Mouse (Mus musculus) liver, embryonic 12.5 days (tissue): ENCODE data around the gene Tmem274. TPM values are rescaled to one million over a fixed set of nuclear protein-coding genes. Genes with fewer than 3 reads are reported as not detected.
A peak's percentile ranks its signal among the peaks of the same experiment; 100 is the strongest.
"Not testable (repeated sequence)": the region's sequence is repeated elsewhere in the genome, so short reads cannot be mapped to it uniquely, and the experiment has no call there.

Source experiments
- ATAC-seq: fragments of 200-750 bp; cut with Nextera tagmentation; 2 replicates; pipeline ENCODE4 v1.8.0; 2017; ENCODE audit warnings: moderate number of reproducible peaks, mild to moderate bottlenecking, moderate library complexity
- H3K27ac ChIP-seq: fragments of 300-500 bp; sonication (generic); 2 replicates; pipeline ENCODE4 v1.5.1; 2016; ENCODE audit warnings: mild to moderate bottlenecking
- H3K27me3 ChIP-seq: fragments of 300-500 bp; sonication (generic); replicated peaks from 2 replicates; pipeline ENCODE4 v1.6.1; 2016; ENCODE audit warnings: mild to moderate bottlenecking, moderate library complexity
- H3K36me3 ChIP-seq: fragments of 300-500 bp; sonication (generic); 2 replicates; pipeline ENCODE4 v1.6.1; 2016; ENCODE audit warnings: mild to moderate bottlenecking, moderate library complexity
- H3K4me1 ChIP-seq: fragments of 300-500 bp; sonication (generic); 2 replicates; pipeline ENCODE4 v1.6.1; 2016
- H3K4me2 ChIP-seq: fragments of 300-500 bp; sonication (generic); 2 replicates; pipeline ENCODE4 v1.6.1; 2016; ENCODE audit warnings: mild to moderate bottlenecking, moderate library complexity
- H3K4me3 ChIP-seq: fragments of 300-500 bp; sonication (generic); 2 replicates; pipeline ENCODE4 v1.5.1; 2016; ENCODE audit warnings: mild to moderate bottlenecking, moderate library complexity
- H3K9ac ChIP-seq: fragments of 300-500 bp; sonication (generic); 2 replicates; pipeline ENCODE4 v1.6.1; 2016; ENCODE audit warnings: mild to moderate bottlenecking, moderate library complexity
- H3K9me3 ChIP-seq: fragments of 300-500 bp; sonication (generic); replicated peaks from 2 replicates; pipeline ENCODE4 v1.6.1; 2016; ENCODE audit warnings: mild to moderate bottlenecking, moderate library complexity
- WGBS: fragments of 180-500 bp; shearing (Covaris S2); methylation state at CpG from one replicate; pipeline ENCODE4 v1.1.7; 2016; ENCODE audit not compliant: insufficient replicate concordance; 5-methylcytosine and 5-hydroxymethylcytosine counted together
- polyA plus RNA-seq: library from polyadenylated mRNA; unstranded; fragments of >200 nt; fragmentation: Nextera tagmentation; extraction: Ambion mirVana; gene quantifications from 2 replicates; pipeline ENCODE4 v1.2.1, GENCODE M21; 2016

Gene Tmem274
- polyA plus RNA-seq, 1 experiment from 2014 or later = 0.21 TPM

GRCm38 (mm10) chr4:149454879-149455278 lies 22.3 kb upstream of the Tmem274 start, which contains the start of gene Rbp7:
Gene Rbp7, minus strand, starts transcription at chr4:149454978.
- H3K36me3 ChIP-seq = no peaks in the 10 kb centered on the region
- no peak for ATAC-seq
- no peak within 1 kb of the TSS for H3K4me2 ChIP-seq
- H3K4me3 ChIP-seq = no peak within 1 kb of the TSS
- no peak within 1 kb of the TSS for H3K27ac ChIP-seq
- H3K4me1 ChIP-seq = 0 out of 2 replicates have a peak, but pooled peaks cover 5% of the 10 kb centered on the region
- H3K9me3 ChIP-seq = no peaks in the 10 kb centered on the region
- no peak within 1 kb of the TSS for H3K9ac ChIP-seq
- peaks cover 4% of the 10 kb centered on the region; the same call in 1 of the 2 replicates for H3K27me3 ChIP-seq
- WGBS = 51% methylated on average over 8 of the region's 8 CpGs

GRCm38 (mm10) chr4:149457163-149457562 lies 20.0 kb upstream of the Tmem274 start:
- H3K9me3 ChIP-seq, H3K27me3 ChIP-seq, H3K9ac ChIP-seq, H3K4me1 ChIP-seq, H3K4me2 ChIP-seq, H3K27ac ChIP-seq, H3K36me3 ChIP-seq, H3K4me3 ChIP-seq, ATAC-seq: not testable (repeated sequence)
- WGBS = 76% methylated on average over 27 of the region's 27 CpGs

GRCm38 (mm10) chr4:149457831-149458430 lies 19.2 kb upstream of the Tmem274 start:
- no peak overlapping the region for H3K27ac ChIP-seq
- H3K9ac ChIP-seq = no peak overlapping the region
- 59% methylated on average over 6 of the region's 6 CpGs for WGBS
- H3K4me3 ChIP-seq = no peak overlapping the region
- no peaks in the 10 kb centered on the region for H3K36me3 ChIP-seq
- no peak for ATAC-seq
- H3K4me1 ChIP-seq = no peaks in the 10 kb centered on the region
- H3K4me2 ChIP-seq = no peak overlapping the region
- H3K27me3 ChIP-seq = peaks cover 4% of the 10 kb centered on the region; the same call in 1 of the 2 replicates
- H3K9me3 ChIP-seq = no peaks in the 10 kb centered on the region

GRCm38 (mm10) chr4:149458526-149458925 lies 18.7 kb upstream of the Tmem274 start:
- no peaks in the 10 kb centered on the region for H3K36me3 ChIP-seq
- H3K4me2 ChIP-seq = no peak overlapping the region
- H3K4me1 ChIP-seq = no peaks in the 10 kb centered on the region
- no peak for ATAC-seq
- no peaks in the 10 kb centered on the region for H3K9me3 ChIP-seq
- H3K9ac ChIP-seq = no peak overlapping the region
- peaks cover 4% of the 10 kb centered on the region; the same call in 1 of the 2 replicates for H3K27me3 ChIP-seq
- H3K27ac ChIP-seq = no peak overlapping the region
- H3K4me3 ChIP-seq = no peak overlapping the region
- WGBS = 53% methylated on average over 5 of the region's 5 CpGs

GRCm38 (mm10) chr4:149459425-149459824 lies 17.8 kb upstream of the Tmem274 start:
- Histone ChIP-seq H3K4me1 (no peaks in the 10 kb centered on the region), H3K9ac (no peak overlapping the region), H3K27ac (no peak overlapping the region), H3K4me2 (no peak overlapping the region), H3K36me3 (no peaks in the 10 kb centered on the region), H3K4me3 (no peak overlapping the region), H3K27me3 (peaks cover 4% of the 10 kb centered on the region; the same call in 1 of the 2 replicates), H3K9me3 (no peaks in the 10 kb centered on the region)
- 54% methylated on average over 1 of the region's 1 CpGs for WGBS
- no peak for ATAC-seq

- H3K4me1 ChIP-seq, H3K27me3 ChIP-seq, H3K36me3 ChIP-seq, H3K4me3 ChIP-seq, H3K9me3 ChIP-seq, ATAC-seq, H3K4me2 ChIP-seq, H3K9ac ChIP-seq, H3K27ac ChIP-seq: not testable (repeated sequence)
- WGBS = 69% methylated on average over 2 of the region's 2 CpGs
These were observed 16.7 kb upstream of the Tmem274 start for GRCm38 (mm10) chr4:149460475-149460874.

GRCm38 (mm10) chr4:149461579-149462304 lies 15.4 kb upstream of the Tmem274 start:
- no peak overlapping the region for H3K4me3 ChIP-seq
- no peaks in the 10 kb centered on the region for H3K4me1 ChIP-seq
- ATAC-seq = no peak
- no peak overlapping the region for H3K4me2 ChIP-seq
- H3K36me3 ChIP-seq = no peaks in the 10 kb centered on the region
- no peaks in the 10 kb centered on the region for H3K9me3 ChIP-seq
- 56% methylated on average over 7 of the region's 7 CpGs for WGBS
- no peak overlapping the region for H3K9ac ChIP-seq
- peaks cover 4% of the 10 kb centered on the region; the same call in 1 of the 2 replicates for H3K27me3 ChIP-seq
- H3K27ac ChIP-seq = no peak overlapping the region

GRCm38 (mm10) chr4:149462305-149462971 lies 14.7 kb upstream of the Tmem274 start:
- no peak overlapping the region for H3K4me3 ChIP-seq
- no peak overlapping the region for H3K4me2 ChIP-seq
- H3K27ac ChIP-seq = no peak overlapping the region
- WGBS = 50% methylated on average over 6 of the region's 6 CpGs
- ATAC-seq = no peak
- peaks cover 4% of the 10 kb centered on the region; the same call in 1 of the 2 replicates for H3K27me3 ChIP-seq
- H3K9me3 ChIP-seq = no peaks in the 10 kb centered on the region
- no peaks in the 10 kb centered on the region for H3K4me1 ChIP-seq
- H3K9ac ChIP-seq = no peak overlapping the region
- 0 out of 2 replicates have a peak, but pooled peaks cover under 1% of the 10 kb centered on the region for H3K36me3 ChIP-seq

GRCm38 (mm10) chr4:149463435-149463950 lies 13.7 kb upstream of the Tmem274 start:
- no peaks in the 10 kb centered on the region for H3K9me3 ChIP-seq
- H3K4me2 ChIP-seq = no peak overlapping the region
- H3K36me3 ChIP-seq = peaks cover 7% of the 10 kb centered on the region
- H3K27me3 ChIP-seq = no peaks in the 10 kb centered on the region; the same call in 1 of the 2 replicates
- 50% methylated on average over 6 of the region's 6 CpGs for WGBS
- no peaks in the 10 kb centered on the region for H3K4me1 ChIP-seq
- H3K4me3 ChIP-seq = no peak overlapping the region
- H3K9ac ChIP-seq = no peak overlapping the region
- no peak overlapping the region for H3K27ac ChIP-seq
- ATAC-seq = no peak

- ATAC-seq = no peak
- no peaks in the 10 kb centered on the region for H3K9me3 ChIP-seq
- H3K27me3 ChIP-seq = no peaks in the 10 kb centered on the region
- WGBS = 71% methylated on average over 3 of the region's 3 CpGs
- H3K27ac ChIP-seq = no peak overlapping the region
- no peak overlapping the region for H3K4me3 ChIP-seq
- H3K4me1 ChIP-seq = no peaks in the 10 kb centered on the region
- H3K9ac ChIP-seq = no peak overlapping the region
- peaks cover 32% of the 10 kb centered on the region for H3K36me3 ChIP-seq
- no peak overlapping the region for H3K4me2 ChIP-seq
These were observed 7.6 kb upstream of the Tmem274 start for GRCm38 (mm10) chr4:149469557-149469956.

- H3K27ac ChIP-seq = no peak overlapping the region
- H3K4me1 ChIP-seq = no peaks in the 10 kb centered on the region
- H3K9me3 ChIP-seq = no peaks in the 10 kb centered on the region
- H3K9ac ChIP-seq = no peak overlapping the region
- ATAC-seq = no peak
- H3K4me3 ChIP-seq = no peak overlapping the region
- H3K36me3 ChIP-seq = peaks cover 13% of the 10 kb centered on the region
- no peak overlapping the region for H3K4me2 ChIP-seq
- WGBS = 72% methylated on average over 7 of the region's 7 CpGs
- no peaks in the 10 kb centered on the region for H3K27me3 ChIP-seq
These were observed 2.1 kb upstream of the Tmem274 start for GRCm38 (mm10) chr4:149475096-149475495.

- Histone ChIP-seq H3K27me3 (no peaks in the 10 kb centered on the region), H3K4me2 (peak overlapping the region; percentile 79), H3K4me1 (peaks cover 24% of the 10 kb centered on the region), H3K4me3 (peak overlapping the region; percentile 93), H3K9ac (peak overlapping the region; percentile 82), H3K27ac (peak overlapping the region; percentile 77; the same call in 1 of the 2 replicates), H3K36me3 (peaks cover 30% of the 10 kb centered on the region), H3K9me3 (no peaks in the 10 kb centered on the region)
- WGBS = 43% methylated on average over 3 of the region's 3 CpGs
- ATAC-seq = no peak
These were observed 7.4 kb downstream of the Tmem274 start for GRCm38 (mm10) chr4:149484566-149484965.
